Comparison of ENCODE assay signal across 22 mouse cellular contexts in the genomic region with DNA sequence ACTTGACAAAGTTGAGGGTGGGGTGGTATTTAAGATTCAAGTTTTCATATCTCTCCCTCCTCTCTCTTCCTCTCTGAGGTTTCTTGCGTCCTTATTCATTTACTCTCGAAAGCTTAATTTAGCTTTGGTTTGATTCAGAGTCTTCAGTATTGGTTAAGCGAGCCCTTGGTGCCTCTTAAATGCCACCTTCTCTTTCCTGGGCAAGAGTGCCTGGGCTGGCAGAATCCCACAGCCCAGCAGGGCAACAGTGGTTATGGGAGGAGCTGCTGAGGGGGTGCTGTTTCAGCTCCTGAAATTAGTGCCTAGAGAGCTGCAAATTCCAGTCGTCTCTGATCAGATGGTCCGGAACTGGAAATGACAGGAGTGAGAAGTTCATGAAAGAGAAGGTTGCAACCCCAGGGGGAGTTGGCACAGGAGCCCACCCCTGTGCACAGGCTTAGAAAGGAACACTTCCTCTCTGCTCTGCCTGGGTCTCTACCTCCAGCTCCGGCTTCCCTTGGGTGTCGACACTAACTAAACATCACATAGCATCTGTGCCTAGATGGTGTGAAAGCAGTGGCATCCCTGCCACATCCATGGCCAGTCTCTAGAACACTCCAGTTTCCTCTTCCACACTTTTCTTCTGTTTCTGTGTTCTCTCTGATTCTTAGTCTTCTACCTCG.
"Had no signal": no experiment of that assay in that cellular context is flagged by ENCODE, and none has a peak within 500 bp of the region (broad histone marks: within the 10 kb centered on the region; RNA-seq: fewer than 3 reads in every experiment).

No protein-coding gene starts in this region.

- H3K27me3 ChIP-seq: limb, embryonic 12.5 days; limb, embryonic 15.5 days; lung, embryonic 15.5 days; midbrain, embryonic 12.5 days; midbrain, embryonic 15.5 days; neural tube, embryonic 12.5 days; neural tube, embryonic 15.5 days had no signal

- DNase-seq: kidney, postnatal 25 days; layer of hippocampus, adult 9-11 months; liver, postnatal 0 days; lung, postnatal 10 days; lung, postnatal 36 days; right cerebral cortex, adult 18-20 months; right cerebral cortex, postnatal 14 days; right cerebral cortex, postnatal 4 days; thymus, adult 18-20 months; thymus, postnatal 36 days had no signal

- H3K4me3 ChIP-seq: layer of hippocampus, adult 2 months; left cerebral cortex, adult 2 months; limb, embryonic 12.5 days; limb, embryonic 15.5 days; lung, embryonic 15.5 days; midbrain, embryonic 12.5 days; midbrain, embryonic 15.5 days; neural tube, embryonic 12.5 days; neural tube, embryonic 15.5 days had no signal

- H3K9ac ChIP-seq: limb, embryonic 12.5 days; limb, embryonic 15.5 days; liver, embryonic 14.5 days; liver, postnatal 0 days; lung, embryonic 15.5 days; midbrain, embryonic 12.5 days; midbrain, embryonic 15.5 days; neural tube, embryonic 12.5 days; neural tube, embryonic 15.5 days had no signal

- H3K27ac ChIP-seq: kidney, postnatal 0 days; layer of hippocampus, adult 2 months; left cerebral cortex, adult 2 months; limb, embryonic 12.5 days; limb, embryonic 15.5 days; liver, embryonic 14.5 days; lung, embryonic 15.5 days; midbrain, embryonic 12.5 days; midbrain, embryonic 15.5 days; neural tube, embryonic 12.5 days; neural tube, embryonic 15.5 days had no signal

- H3K36me3 ChIP-seq: limb, embryonic 12.5 days; limb, embryonic 15.5 days; lung, embryonic 15.5 days; midbrain, embryonic 12.5 days; midbrain, embryonic 15.5 days; neural tube, embryonic 12.5 days; neural tube, embryonic 15.5 days had no signal

- H3K4me1 ChIP-seq: limb, embryonic 12.5 days; midbrain, embryonic 12.5 days; midbrain, embryonic 15.5 days; neural tube, embryonic 12.5 days; neural tube, embryonic 15.5 days had no signal

- ATAC-seq: liver, postnatal 0 days; midbrain, embryonic 15.5 days had no signal

- H3K9me3 ChIP-seq: limb, embryonic 12.5 days; limb, embryonic 15.5 days; lung, embryonic 15.5 days; midbrain, embryonic 12.5 days; midbrain, embryonic 15.5 days; neural tube, embryonic 12.5 days; neural tube, embryonic 15.5 days had no signal

- H3K4me2 ChIP-seq: limb, embryonic 12.5 days; limb, embryonic 15.5 days; liver, embryonic 11.5 days; lung, embryonic 15.5 days; midbrain, embryonic 12.5 days; midbrain, embryonic 15.5 days; neural tube, embryonic 12.5 days; neural tube, embryonic 15.5 days had no signal
